Mouse (Mus musculus) left cerebral cortex, adult 11 months (tissue): ENCODE results near the gene Kcnma1.

Experiments used
- DNase-seq: peaks from one replicate; pipeline ENCODE4 v3.0.0; 2022; ENCODE audit warnings: low spot score

Gene Kcnma1

GRCm38 (mm10) chr14:23857034-23857433 lies 157.3 kb downstream of the Kcnma1 start:
- DNase-seq = no peak

- DNase-seq = no peak
Measured at GRCm38 (mm10) chr14:23854946-23855345, 159.3 kb downstream of the Kcnma1 start.

- no peak for DNase-seq
Measured at GRCm38 (mm10) chr14:23848529-23849141, 165.7 kb downstream of the Kcnma1 start.

- no peak for DNase-seq
Measured at GRCm38 (mm10) chr14:23846706-23847105, 167.6 kb downstream of the Kcnma1 start.

GRCm38 (mm10) chr14:23842025-23842424 lies 172.3 kb downstream of the Kcnma1 start:
- peak; percentile 40 for DNase-seq

GRCm38 (mm10) chr14:23839613-23840012 lies 174.7 kb downstream of the Kcnma1 start:
- no peak for DNase-seq

GRCm38 (mm10) chr14:23835387-23836111 lies 178.7 kb downstream of the Kcnma1 start:
- DNase-seq = no peak

GRCm38 (mm10) chr14:23831284-23831683 lies 183.0 kb downstream of the Kcnma1 start:
- no peak for DNase-seq

GRCm38 (mm10) chr14:23830316-23830715 lies 184.0 kb downstream of the Kcnma1 start:
- no peak for DNase-seq

GRCm38 (mm10) chr14:23828711-23829320 lies 185.5 kb downstream of the Kcnma1 start:
- DNase-seq = no peak

GRCm38 (mm10) chr14:23824937-23825336 lies 189.4 kb downstream of the Kcnma1 start:
- no peak for DNase-seq

GRCm38 (mm10) chr14:23824267-23824666 lies 190.0 kb downstream of the Kcnma1 start:
- DNase-seq = no peak

GRCm38 (mm10) chr14:23817585-23817984 lies 196.7 kb downstream of the Kcnma1 start:
- DNase-seq = no peak

- DNase-seq = no peak
Measured at GRCm38 (mm10) chr14:23810081-23810480, 204.2 kb downstream of the Kcnma1 start.

GRCm38 (mm10) chr14:23809124-23809523 lies 205.2 kb downstream of the Kcnma1 start:
- no peak for DNase-seq

- no peak for DNase-seq
Measured at GRCm38 (mm10) chr14:23806378-23806777, 207.9 kb downstream of the Kcnma1 start.

- peak; percentile 59 for DNase-seq
Measured at GRCm38 (mm10) chr14:23796878-23797277, 217.4 kb downstream of the Kcnma1 start.

- DNase-seq = no peak
Measured at GRCm38 (mm10) chr14:23792674-23793073, 221.6 kb downstream of the Kcnma1 start.

GRCm38 (mm10) chr14:23792076-23792475 lies 222.2 kb downstream of the Kcnma1 start:
- no peak for DNase-seq

GRCm38 (mm10) chr14:23791261-23791691 lies 223.0 kb downstream of the Kcnma1 start:
- peak; percentile 70 for DNase-seq

- no peak for DNase-seq
Measured at GRCm38 (mm10) chr14:23786687-23787073, 227.6 kb downstream of the Kcnma1 start.

- peak; percentile 26 for DNase-seq
Measured at GRCm38 (mm10) chr14:23785921-23786686, 228.2 kb downstream of the Kcnma1 start.
